Mouse (Mus musculus) ovary, postnatal 10 days (tissue): ENCODE measurements at regions not wholly inside any gene's neighbourhood (a gene's known extent, or its start where the extent isn't known, plus 50 kb on each side); places are given as distances from the start of the nearest gene placed in this dataset.
"Not testable (repeated sequence)": the region's sequence is repeated elsewhere in the genome, so short reads cannot be mapped to it uniquely, and the experiment has no call there.

Experiments
- DNase-seq: peaks from one replicate; pipeline ENCODE4 v3.0.0; 2022; ENCODE audit warnings: low spot score

GRCm38 (mm10) chr8:116043381-116043780, 335.8 kb upstream of the Maf start:
- no peak for DNase-seq

- DNase-seq = no peak
Measured at GRCm38 (mm10) chr8:116030966-116031365, 323.4 kb upstream of the Maf start.

GRCm38 (mm10) chr8:116025321-116025720, 317.7 kb upstream of the Maf start:
- DNase-seq = no peak

- no peak for DNase-seq
Measured at GRCm38 (mm10) chr8:116024811-116025210, 317.2 kb upstream of the Maf start.

GRCm38 (mm10) chr8:116021691-116022090, 314.1 kb upstream of the Maf start:
- no peak for DNase-seq

- DNase-seq = no peak
Measured at GRCm38 (mm10) chr8:115995320-115995719, 287.7 kb upstream of the Maf start.

GRCm38 (mm10) chr8:115991989-115992388, 284.4 kb upstream of the Maf start:
- no peak for DNase-seq

- DNase-seq = no peak
Measured at GRCm38 (mm10) chr8:115983397-115983796, 275.8 kb upstream of the Maf start.

GRCm38 (mm10) chr8:115982326-115982725, 274.7 kb upstream of the Maf start:
- no peak for DNase-seq

- no peak for DNase-seq
Measured at GRCm38 (mm10) chr8:115981426-115981825, 273.8 kb upstream of the Maf start.

GRCm38 (mm10) chr8:115980616-115981015, 273.0 kb upstream of the Maf start:
- DNase-seq = no peak

- no peak for DNase-seq
Measured at GRCm38 (mm10) chr8:115977152-115977551, 269.6 kb upstream of the Maf start.

- no peak for DNase-seq
Measured at GRCm38 (mm10) chr8:115974706-115975105, 267.1 kb upstream of the Maf start.

- not testable (repeated sequence) for DNase-seq
Measured at GRCm38 (mm10) chr8:115971351-115971750, 263.8 kb upstream of the Maf start.

- no peak for DNase-seq
Measured at GRCm38 (mm10) chr8:115968121-115968520, 260.5 kb upstream of the Maf start.

- DNase-seq = no peak
Measured at GRCm38 (mm10) chr8:115965981-115966380, 258.4 kb upstream of the Maf start.

- no peak for DNase-seq
Measured at GRCm38 (mm10) chr8:115955371-115955770, 247.8 kb upstream of the Maf start.

- DNase-seq = no peak
Measured at GRCm38 (mm10) chr8:115953783-115954470, 246.3 kb upstream of the Maf start.

GRCm38 (mm10) chr8:115952496-115952895, 244.9 kb upstream of the Maf start:
- DNase-seq = no peak

GRCm38 (mm10) chr8:115948916-115949315, 241.3 kb upstream of the Maf start:
- DNase-seq = no peak

- DNase-seq = no peak
Measured at GRCm38 (mm10) chr8:115948036-115948435, 240.4 kb upstream of the Maf start.

- DNase-seq = peak; percentile 10
Measured at GRCm38 (mm10) chr8:115942731-115943509, 235.3 kb upstream of the Maf start.

- DNase-seq = no peak
Measured at GRCm38 (mm10) chr8:115929472-115930210, 222.0 kb upstream of the Maf start.
